Mouse (Mus musculus): ENCODE data around the gene Egflam. TPM values are rescaled to one million over a fixed set of nuclear protein-coding genes. Genes with fewer than 3 reads are reported as not detected.

Gene Egflam
- polyA plus RNA-seq, 1 experiment from 2014 or later = 11.3 TPM

- no peaks in the 10 kb centered on the region for H3K27me3 ChIP-seq (replicated peaks; ENCODE audit: control insufficient read depth, insufficient read depth, low read length)
- H3K27ac ChIP-seq (ENCODE audit: low read depth, low read length) = no peak overlapping the region
- H3K4me2 ChIP-seq (ENCODE audit: low read length) = no peak overlapping the region
- 85% methylated on average over 8 of the region's 8 CpGs for WGBS
- H3K4me3 ChIP-seq (ENCODE audit: low read length) = no peak overlapping the region
- H3K36me3 ChIP-seq (ENCODE audit: control insufficient read depth, insufficient read depth, low read length) = no peaks in the 10 kb centered on the region
- no peak overlapping the region for H3K9ac ChIP-seq (ENCODE audit: low read depth, low read length)
- no peaks in the 10 kb centered on the region for H3K4me1 ChIP-seq (ENCODE audit: control insufficient read depth, insufficient read depth, low read depth, low read length)
- no peaks in the 10 kb centered on the region for H3K9me3 ChIP-seq (ENCODE audit: control insufficient read depth, low read length)
- no peak for ATAC-seq
Observed at GRCm38 (mm10) chr15:7173776-7174175, 224.4 kb downstream of the Egflam start.

GRCm38 (mm10) chr15:7173346-7173745 is 224.8 kb downstream of the Egflam start:
- Histone ChIP-seq H3K9ac (ENCODE audit: low read depth, low read length) (no peak overlapping the region), H3K9me3 (ENCODE audit: control insufficient read depth, low read length) (no peaks in the 10 kb centered on the region), H3K27ac (ENCODE audit: low read depth, low read length) (no peak overlapping the region), H3K4me1 (ENCODE audit: control insufficient read depth, insufficient read depth, low read depth, low read length) (no peaks in the 10 kb centered on the region), H3K36me3 (ENCODE audit: control insufficient read depth, insufficient read depth, low read length) (no peaks in the 10 kb centered on the region), H3K4me3 (ENCODE audit: low read length) (no peak overlapping the region), H3K4me2 (ENCODE audit: low read length) (no peak overlapping the region), H3K27me3 (replicated peaks; ENCODE audit: control insufficient read depth, insufficient read depth, low read length) (no peaks in the 10 kb centered on the region)
- no peak for ATAC-seq
- 88% methylated on average over 7 of the region's 7 CpGs for WGBS

- H3K27me3 ChIP-seq (replicated peaks; ENCODE audit: control insufficient read depth, insufficient read depth, low read length) = no peaks in the 10 kb centered on the region
- no peak overlapping the region for H3K27ac ChIP-seq (ENCODE audit: low read depth, low read length)
- no peak overlapping the region for H3K9ac ChIP-seq (ENCODE audit: low read depth, low read length)
- no peaks in the 10 kb centered on the region for H3K36me3 ChIP-seq (ENCODE audit: control insufficient read depth, insufficient read depth, low read length)
- H3K9me3 ChIP-seq (ENCODE audit: control insufficient read depth, low read length) = no peaks in the 10 kb centered on the region
- no peaks in the 10 kb centered on the region for H3K4me1 ChIP-seq (ENCODE audit: control insufficient read depth, insufficient read depth, low read depth, low read length)
- H3K4me3 ChIP-seq (ENCODE audit: low read length) = no peak overlapping the region
- H3K4me2 ChIP-seq (ENCODE audit: low read length) = no peak overlapping the region
- no peak for ATAC-seq
- 62% methylated on average over 2 of the region's 2 CpGs for WGBS
Observed at GRCm38 (mm10) chr15:7172875-7173274, 225.3 kb downstream of the Egflam start.

GRCm38 (mm10) chr15:7167906-7168532 is 230.2 kb downstream of the Egflam start:
- WGBS = 73% methylated on average over 11 of the region's 11 CpGs
- Histone ChIP-seq H3K4me2 (ENCODE audit: low read length) (no peak overlapping the region), H3K9ac (ENCODE audit: low read depth, low read length) (no peak overlapping the region), H3K36me3 (ENCODE audit: control insufficient read depth, insufficient read depth, low read length) (0 out of 2 replicates have a peak, but pooled peaks cover 2% of the 10 kb centered on the region), H3K4me1 (ENCODE audit: control insufficient read depth, insufficient read depth, low read depth, low read length) (no peaks in the 10 kb centered on the region), H3K27ac (ENCODE audit: low read depth, low read length) (no peak overlapping the region), H3K4me3 (ENCODE audit: low read length) (no peak overlapping the region), H3K9me3 (ENCODE audit: control insufficient read depth, low read length) (no peaks in the 10 kb centered on the region), H3K27me3 (replicated peaks; ENCODE audit: control insufficient read depth, insufficient read depth, low read length) (no peaks in the 10 kb centered on the region)
- no peak for ATAC-seq

GRCm38 (mm10) chr15:7167238-7167905 is 230.8 kb downstream of the Egflam start:
- Histone ChIP-seq H3K27me3 (replicated peaks; ENCODE audit: control insufficient read depth, insufficient read depth, low read length) (no peaks in the 10 kb centered on the region), H3K36me3 (ENCODE audit: control insufficient read depth, insufficient read depth, low read length) (0 out of 2 replicates have a peak, but pooled peaks cover 2% of the 10 kb centered on the region), H3K9me3 (ENCODE audit: control insufficient read depth, low read length) (no peaks in the 10 kb centered on the region), H3K4me1 (ENCODE audit: control insufficient read depth, insufficient read depth, low read depth, low read length) (no peaks in the 10 kb centered on the region), H3K4me3 (ENCODE audit: low read length) (no peak overlapping the region), H3K27ac (ENCODE audit: low read depth, low read length) (no peak overlapping the region), H3K9ac (ENCODE audit: low read depth, low read length) (no peak overlapping the region), H3K4me2 (ENCODE audit: low read length) (no peak overlapping the region)
- 93% methylated on average over 10 of the region's 10 CpGs for WGBS
- no peak for ATAC-seq

GRCm38 (mm10) chr15:7166735-7167134 is 231.5 kb downstream of the Egflam start:
- 0 out of 2 replicates have a peak, but pooled peaks cover 2% of the 10 kb centered on the region for H3K36me3 ChIP-seq (ENCODE audit: control insufficient read depth, insufficient read depth, low read length)
- no peaks in the 10 kb centered on the region for H3K27me3 ChIP-seq (replicated peaks; ENCODE audit: control insufficient read depth, insufficient read depth, low read length)
- no peaks in the 10 kb centered on the region for H3K9me3 ChIP-seq (ENCODE audit: control insufficient read depth, low read length)
- H3K27ac ChIP-seq (ENCODE audit: low read depth, low read length) = no peak overlapping the region
- H3K4me3 ChIP-seq (ENCODE audit: low read length) = no peak overlapping the region
- no peaks in the 10 kb centered on the region for H3K4me1 ChIP-seq (ENCODE audit: control insufficient read depth, insufficient read depth, low read depth, low read length)
- no peak overlapping the region for H3K9ac ChIP-seq (ENCODE audit: low read depth, low read length)
- ATAC-seq = no peak
- H3K4me2 ChIP-seq (ENCODE audit: low read length) = no peak overlapping the region
- WGBS = 95% methylated on average over 9 of the region's 9 CpGs

- H3K9me3 ChIP-seq (ENCODE audit: control insufficient read depth, low read length) = no peaks in the 10 kb centered on the region
- no peak overlapping the region for H3K9ac ChIP-seq (ENCODE audit: low read depth, low read length)
- H3K27ac ChIP-seq (ENCODE audit: low read depth, low read length) = no peak overlapping the region
- no peaks in the 10 kb centered on the region for H3K4me1 ChIP-seq (ENCODE audit: control insufficient read depth, insufficient read depth, low read depth, low read length)
- no peaks in the 10 kb centered on the region for H3K27me3 ChIP-seq (replicated peaks; ENCODE audit: control insufficient read depth, insufficient read depth, low read length)
- H3K36me3 ChIP-seq (ENCODE audit: control insufficient read depth, insufficient read depth, low read length) = peaks cover 2% of the 10 kb centered on the region; the same call in 1 of the 2 replicates
- ATAC-seq = no peak
- no peak overlapping the region for H3K4me3 ChIP-seq (ENCODE audit: low read length)
- 79% methylated on average over 6 of the region's 6 CpGs for WGBS
- no peak overlapping the region for H3K4me2 ChIP-seq (ENCODE audit: low read length)
Observed at GRCm38 (mm10) chr15:7163851-7164250, 234.3 kb downstream of the Egflam start.

- Histone ChIP-seq H3K27ac (ENCODE audit: low read depth, low read length) (no peak overlapping the region), H3K9me3 (ENCODE audit: control insufficient read depth, low read length) (no peaks in the 10 kb centered on the region), H3K27me3 (replicated peaks; ENCODE audit: control insufficient read depth, insufficient read depth, low read length) (no peaks in the 10 kb centered on the region), H3K4me2 (ENCODE audit: low read length) (no peak overlapping the region), H3K9ac (ENCODE audit: low read depth, low read length) (no peak overlapping the region), H3K4me1 (ENCODE audit: control insufficient read depth, insufficient read depth, low read depth, low read length) (no peaks in the 10 kb centered on the region), H3K36me3 (ENCODE audit: control insufficient read depth, insufficient read depth, low read length) (peaks cover 6% of the 10 kb centered on the region), H3K4me3 (ENCODE audit: low read length) (no peak overlapping the region)
- WGBS = 87% methylated on average over 8 of the region's 8 CpGs
- no peak for ATAC-seq
Observed at GRCm38 (mm10) chr15:7160321-7160720, 237.9 kb downstream of the Egflam start.

- Histone ChIP-seq H3K9ac (ENCODE audit: low read depth, low read length) (no peak overlapping the region), H3K36me3 (ENCODE audit: control insufficient read depth, insufficient read depth, low read length) (peaks cover 6% of the 10 kb centered on the region), H3K27ac (ENCODE audit: low read depth, low read length) (no peak overlapping the region), H3K4me2 (ENCODE audit: low read length) (no peak overlapping the region), H3K9me3 (ENCODE audit: control insufficient read depth, low read length) (no peaks in the 10 kb centered on the region), H3K27me3 (replicated peaks; ENCODE audit: control insufficient read depth, insufficient read depth, low read length) (no peaks in the 10 kb centered on the region), H3K4me3 (ENCODE audit: low read length) (no peak overlapping the region), H3K4me1 (ENCODE audit: control insufficient read depth, insufficient read depth, low read depth, low read length) (peaks cover 2% of the 10 kb centered on the region)
- ATAC-seq = no peak
- 92% methylated on average over 9 of the region's 9 CpGs for WGBS
Observed at GRCm38 (mm10) chr15:7159869-7160268, 238.3 kb downstream of the Egflam start.

Data from hindbrain, embryonic 16.5 days (tissue).